Mouse (Mus musculus): ENCODE measurements around the gene Ndufaf2.

DNA sequence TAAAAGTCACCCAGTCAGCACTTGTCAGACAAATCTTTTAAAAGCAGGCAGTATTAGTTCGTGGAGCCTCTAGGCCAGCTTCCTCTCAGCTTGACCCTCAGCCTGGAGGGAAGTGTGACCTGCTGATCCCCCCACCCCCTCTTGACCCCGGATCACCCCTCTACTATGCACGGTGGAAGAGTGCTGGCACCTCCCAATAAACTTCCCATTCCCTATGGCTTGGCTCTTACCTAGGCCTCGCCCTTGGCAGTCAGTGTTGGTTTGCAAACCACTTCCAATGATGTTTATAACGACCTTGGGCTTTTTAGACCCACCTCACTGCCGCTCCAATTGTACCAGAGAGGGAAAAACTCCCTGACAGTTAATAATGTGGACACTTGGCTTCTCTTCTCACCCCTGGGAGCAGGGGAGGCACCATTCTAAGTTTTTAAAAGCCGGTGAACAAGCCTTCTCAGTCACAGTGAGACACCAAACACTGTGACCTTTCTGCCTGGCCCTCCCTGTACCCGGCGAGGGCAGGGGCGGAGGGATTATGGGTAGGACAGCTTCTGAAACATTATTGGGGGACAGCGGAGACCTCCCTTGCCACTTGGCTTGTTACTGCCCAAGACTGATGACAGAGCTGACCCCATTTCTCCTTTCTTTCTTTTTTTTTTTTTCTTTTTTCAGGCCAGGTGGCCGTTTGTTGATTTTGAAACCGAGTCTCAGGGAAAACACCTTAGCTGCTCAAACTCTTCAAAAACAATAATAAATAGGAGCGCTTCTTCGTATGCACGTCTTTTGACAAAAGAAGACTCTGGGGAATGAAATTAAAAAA is 203.8 kb downstream of the Ndufaf2 start:
- TF ChIP-seq CTCF (IDR thresholded peaks at IDR 0.05; ENCODE audit: control insufficient read depth, insufficient read depth, insufficient replicate concordance, low read depth, low read length): no peak
- no peak for TF ChIP-seq POLR2A (IDR thresholded peaks at IDR 0.05; ENCODE audit: control insufficient read depth, low read depth, low read length)

All from testis, adult 2 months (tissue).